In the genomic region with DNA sequence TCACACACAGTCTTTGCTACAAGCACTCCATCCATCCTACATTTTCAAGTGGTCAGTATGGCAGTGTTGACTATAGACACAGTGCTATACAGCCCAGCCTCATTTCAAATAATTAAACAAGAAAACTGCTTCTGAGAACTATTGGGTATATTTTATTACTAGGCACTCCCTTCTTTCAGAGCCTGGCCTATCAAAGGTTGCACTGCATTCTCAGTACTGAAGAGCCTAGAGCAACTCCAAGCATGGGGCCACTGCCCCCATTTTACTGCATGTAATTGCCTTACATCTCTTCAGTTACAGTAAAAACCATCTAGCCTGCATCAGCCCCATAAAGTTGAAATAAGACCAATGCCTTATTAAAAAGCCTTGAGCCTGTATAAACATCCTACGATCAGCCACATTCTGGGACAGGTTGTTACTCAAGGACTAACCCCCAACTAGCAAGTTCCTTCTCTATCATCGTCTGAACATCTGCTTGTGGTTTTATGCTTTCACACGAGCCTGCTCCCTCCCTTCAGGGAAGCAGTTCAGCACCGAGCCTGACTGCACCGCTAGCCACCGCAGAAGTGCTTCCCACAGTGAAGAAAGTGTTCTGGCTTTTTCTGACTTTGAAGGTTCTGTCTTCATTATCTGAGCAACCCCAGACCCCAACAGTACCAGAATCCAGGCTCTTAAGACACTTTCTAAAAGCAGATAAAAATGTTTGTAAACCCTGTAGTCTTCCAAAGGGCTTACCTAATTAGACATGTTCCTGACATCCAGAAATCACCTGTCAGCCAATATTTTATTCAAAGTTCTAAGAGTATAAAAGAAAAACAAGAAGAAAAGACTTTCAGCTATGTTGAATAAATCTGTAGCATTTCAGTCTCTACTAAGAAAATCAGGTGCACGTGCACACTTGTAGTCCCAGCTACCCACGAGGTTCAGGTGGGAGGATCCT, we compare ENCODE assay signal across 1 mouse cellular context.
TF ChIP-seq lines count a peak whose summit lies in the region.

No protein-coding gene starts in this region.

TF ChIP-seq in MEL, 35 proteins besides CTCF, POLR2A, EP300 and RAD21 (continued from another document):
- TF ChIP-seq UBTF (IDR thresholded peaks at IDR 0.05; ENCODE audit: borderline replicate concordance, insufficient read depth, low read depth, low read length) (peak; percentile 99), MAFK (IDR thresholded peaks at IDR 0.05; ENCODE audit: borderline replicate concordance, low read depth, low read length) (0 out of 2 replicates have a peak, but pooled peaks have one; percentile 10), MAX (IDR thresholded peaks at IDR 0.05; ENCODE audit: low read length) (peak; percentile 70; the same call in 1 of the 2 replicates), TAL1 (IDR thresholded peaks at IDR 0.05; ENCODE audit: low read length) (peak; percentile 99), ZC3H11A (IDR thresholded peaks at IDR 0.05; ENCODE audit: low read depth, low read length) (peak; percentile 28), ETS1 (IDR thresholded peaks at IDR 0.05; ENCODE audit: low read depth, low read length) (peak; percentile 93), MYB (IDR thresholded peaks at IDR 0.05; ENCODE audit: low read depth, low read length) (peak; percentile 56; the same call in 1 of the 2 replicates), USF1 (IDR thresholded peaks at IDR 0.05; ENCODE audit: low read depth, low read length) (0 out of 2 replicates have a peak, but pooled peaks have one; percentile 4), HCFC1 (IDR thresholded peaks at IDR 0.05; ENCODE audit: low read depth, low read length) (peak; percentile 64), GABPA (IDR thresholded peaks at IDR 0.05; ENCODE audit: low read depth, low read length) (no peak), POLR2AphosphoS5 (IDR thresholded peaks at IDR 0.05; ENCODE audit: borderline replicate concordance, low read depth, low read length) (no peak), CHD1 (IDR thresholded peaks at IDR 0.05; ENCODE audit: low read depth, low read length) (peak; percentile 91; the same call in 1 of the 2 replicates), GATA1 (IDR thresholded peaks at IDR 0.05; ENCODE audit: low read depth, low read length) (peak; percentile 93), CHD2 (IDR thresholded peaks at IDR 0.05; ENCODE audit: low read length) (peak; percentile 56; the same call in 1 of the 2 replicates), MAZ (IDR thresholded peaks at IDR 0.05; ENCODE audit: low read depth, low read length) (peak; percentile 94), TBP (IDR thresholded peaks at IDR 0.05; ENCODE audit: low read depth, low read length) (peak; percentile 98), ELF1 (IDR thresholded peaks at IDR 0.05; ENCODE audit: low read depth, low read length) (peak; percentile 52), NELFE (IDR thresholded peaks at IDR 0.05; ENCODE audit: low read depth, low read length) (no peak), USF2 (IDR thresholded peaks at IDR 0.05; ENCODE audit: borderline replicate concordance in 1 of 2, insufficient read depth in 1 of 2, low read depth in 1 of 2, low read length in 2 of 2) (no peak), TCF12 (IDR thresholded peaks at IDR 0.05; ENCODE audit: low read depth, low read length) (peak; percentile 98), ZMIZ1 (IDR thresholded peaks at IDR 0.05; ENCODE audit: low read depth, low read length) (peak; percentile 36; the same call in 1 of the 2 replicates), ZNF384 (IDR thresholded peaks at IDR 0.05; ENCODE audit: low read depth, low read length) (peak; percentile 43; the same call in 1 of the 2 replicates), ZKSCAN1 (IDR thresholded peaks at IDR 0.05; ENCODE audit: low read depth, low read length) (no peak; the same call in 1 of the 2 replicates), E2F4 (IDR thresholded peaks at IDR 0.05; ENCODE audit: borderline replicate concordance, low read depth, low read length) (no peak), MXI1 (IDR thresholded peaks at IDR 0.05; ENCODE audit: low read depth, low read length) (peak; percentile 84), RCOR1 (IDR thresholded peaks at IDR 0.05; ENCODE audit: low read depth, low read length) (peak; percentile 92), SIN3A (IDR thresholded peaks at IDR 0.05; ENCODE audit: low read length) (peak; percentile 96), MYC (IDR thresholded peaks at IDR 0.05; ENCODE audit: low read depth, low read length) (peak; percentile 83), KAT2A (conservative IDR thresholded peaks at IDR 0.05; ENCODE audit: low read depth, low read length) (no peak; the same call in 1 of the 2 replicates), MEF2A (IDR thresholded peaks at IDR 0.05; ENCODE audit: extremely low read depth, insufficient replicate concordance, low read depth, low read length, poor library complexity, severe bottlenecking) (no peak), BHLHE40 (IDR thresholded peaks at IDR 0.05; ENCODE audit: borderline replicate concordance, low read depth, low read length) (peak; percentile 92), SMC3 (IDR thresholded peaks at IDR 0.05; ENCODE audit: low read depth, low read length) (peak; percentile 28; the same call in 1 of the 2 replicates), NRF1 (IDR thresholded peaks at IDR 0.05; ENCODE audit: insufficient read depth, low read depth, low read length, poor library complexity, severe bottlenecking) (no peak)
